Mouse (Mus musculus) midbrain, postnatal 0 days (tissue): ENCODE results near the gene Hfe2. TPM values are rescaled to one million over a fixed set of nuclear protein-coding genes. Genes with fewer than 3 reads are reported as not detected.
A peak's percentile ranks its signal among the peaks of the same experiment; 100 is the strongest.

Source experiments
- ATAC-seq: fragments of 200-750 bp; cut with Nextera tagmentation; 2 replicates; pipeline ENCODE4 v1.8.0; 2017; ENCODE audit warnings: moderate number of reproducible peaks, mild to moderate bottlenecking, moderate TSS enrichment, moderate library complexity; ENCODE audit not compliant: low FRiP score
- DNase-seq: peaks from one replicate; pipeline ENCODE4 v3.0.0-alpha.2; 2015; ENCODE audit warnings: low spot score
- H3K27ac ChIP-seq: fragments of 300-500 bp; sonication (generic); 2 replicates; pipeline ENCODE4 v1.5.1; 2014; ENCODE audit warnings: low read depth, mild to moderate bottlenecking, low read length, mixed read lengths
- H3K27me3 ChIP-seq: fragments of 300-500 bp; sonication (generic); 2 replicates; pipeline ENCODE4 v1.6.1; 2014; ENCODE audit warnings: low read length, control low read depth, mixed read lengths; ENCODE audit not compliant: insufficient read depth
- H3K36me3 ChIP-seq: fragments of 300-500 bp; sonication (generic); 2 replicates; pipeline ENCODE4 v1.6.1; 2014; ENCODE audit warnings: low read length, control low read depth, mixed read lengths; ENCODE audit not compliant: insufficient read depth
- H3K4me1 ChIP-seq: fragments of 300-500 bp; sonication (generic); 2 replicates; pipeline ENCODE4 v1.6.1; 2014; ENCODE audit warnings: mild to moderate bottlenecking, control low read depth, antibody characterized with exemption, low read length, mixed read lengths; ENCODE audit not compliant: insufficient read depth
- H3K4me2 ChIP-seq: fragments of 300-500 bp; sonication (generic); 2 replicates; pipeline ENCODE4 v1.6.1; 2014; ENCODE audit warnings: low read depth, mild to moderate bottlenecking, low read length, mixed read lengths; ENCODE audit not compliant: poor library complexity, severe bottlenecking
- H3K4me3 ChIP-seq: fragments of 300-500 bp; sonication (generic); 2 replicates; pipeline ENCODE4 v1.5.1; 2014; ENCODE audit warnings: low read depth, mild to moderate bottlenecking, low read length, moderate library complexity
- H3K9ac ChIP-seq: fragments of 300-500 bp; sonication (generic); replicated peaks from 2 replicates; pipeline ENCODE4 v1.6.1; 2014; ENCODE audit warnings: mild to moderate bottlenecking, low read length, moderate library complexity, mixed read lengths; ENCODE audit not compliant: poor library complexity, severe bottlenecking
- H3K9me3 ChIP-seq: fragments of 300-500 bp; sonication (generic); 2 replicates; pipeline ENCODE4 v1.6.1; 2016; ENCODE audit warnings: low read length, control low read depth
- CTCF ChIP-seq: IDR thresholded peaks from 2 replicates; pipeline ENCODE4 v1.5.1; 2016; ENCODE audit warnings: antibody characterized with exemption, mild to moderate bottlenecking
- WGBS: fragments of 180-500 bp; shearing (Covaris S2); extraction: QIAGEN DNeasy Blood & Tissue Kit; methylation state at CpG from one replicate; pipeline ENCODE4 v1.1.7; 2014; 5-methylcytosine and 5-hydroxymethylcytosine counted together
- polyA plus RNA-seq: library from polyadenylated mRNA; unstranded; fragments of >200 nt; fragmentation: Nextera tagmentation; extraction: Ambion mirVana; gene quantifications from 2 replicates; pipeline ENCODE4 v1.2.1, GENCODE M21; 2015
- total RNA-seq: library from RNA; depleted of rRNA; stranded (reverse); fragments of >200 nt; gene quantifications from 2 replicates; pipeline ENCODE4 v1.2.3, GENCODE M21; 2014

Hfe2 gene
- total and polyA plus RNA-seq, 2 experiments from 2014 or later, result 2.0 TPM

- TF ChIP-seq CTCF, result no peak
- H3K4me1 ChIP-seq, result peaks cover 4% of the 10 kb centered on the region; the same call in 1 of the 2 replicates
- H3K4me3 ChIP-seq, result peak overlapping the region; percentile 76
- WGBS, result under 1% methylated on average over 36 of the region's 36 CpGs
- ATAC-seq, result peak; percentile 32
- no peaks in the 10 kb centered on the region for H3K27me3 ChIP-seq
- peak overlapping the region; percentile 61 for H3K4me2 ChIP-seq
- H3K36me3 ChIP-seq, result no peaks in the 10 kb centered on the region
- no peaks in the 10 kb centered on the region for H3K9me3 ChIP-seq
- peak overlapping the region; percentile 70 for H3K9ac ChIP-seq
- peak; percentile 90 for DNase-seq
- H3K27ac ChIP-seq, result peak overlapping the region; percentile 78
Measured at GRCm38 (mm10) chr3:96499481-96500288, 25.3 kb upstream of the Hfe2 start.

- H3K4me2 ChIP-seq, result peak overlapping the region; percentile 61
- TF ChIP-seq CTCF, result no peak
- H3K9me3 ChIP-seq, result no peaks in the 10 kb centered on the region
- peak overlapping the region; percentile 76 for H3K4me3 ChIP-seq
- H3K27me3 ChIP-seq, result no peaks in the 10 kb centered on the region
- peak; percentile 82 for ATAC-seq
- H3K27ac ChIP-seq, result peak overlapping the region; percentile 78
- DNase-seq, result peak; percentile 94
- under 1% methylated on average over 17 of the region's 17 CpGs for WGBS
- H3K36me3 ChIP-seq, result no peaks in the 10 kb centered on the region
- H3K4me1 ChIP-seq, result peaks cover 4% of the 10 kb centered on the region; the same call in 1 of the 2 replicates
- peak overlapping the region; percentile 70 for H3K9ac ChIP-seq
Measured at GRCm38 (mm10) chr3:96500289-96500621, 24.7 kb upstream of the Hfe2 start.

- peak overlapping the region; percentile 76 for H3K4me3 ChIP-seq
- H3K9ac ChIP-seq, result peak overlapping the region; percentile 58
- peak overlapping the region; percentile 61 for H3K4me2 ChIP-seq
- no peak for TF ChIP-seq CTCF
- no peaks in the 10 kb centered on the region for H3K36me3 ChIP-seq
- peak overlapping the region; percentile 73 for H3K27ac ChIP-seq
- no peaks in the 10 kb centered on the region for H3K27me3 ChIP-seq
- no peaks in the 10 kb centered on the region for H3K9me3 ChIP-seq
- H3K4me1 ChIP-seq, result peaks cover 4% of the 10 kb centered on the region; the same call in 1 of the 2 replicates
- DNase-seq (peak; percentile 88), ATAC-seq (peak; percentile 82)
- under 1% methylated on average over 19 of the region's 19 CpGs for WGBS
Measured at GRCm38 (mm10) chr3:96500691-96501265, 24.2 kb upstream of the Hfe2 start.

DNA sequence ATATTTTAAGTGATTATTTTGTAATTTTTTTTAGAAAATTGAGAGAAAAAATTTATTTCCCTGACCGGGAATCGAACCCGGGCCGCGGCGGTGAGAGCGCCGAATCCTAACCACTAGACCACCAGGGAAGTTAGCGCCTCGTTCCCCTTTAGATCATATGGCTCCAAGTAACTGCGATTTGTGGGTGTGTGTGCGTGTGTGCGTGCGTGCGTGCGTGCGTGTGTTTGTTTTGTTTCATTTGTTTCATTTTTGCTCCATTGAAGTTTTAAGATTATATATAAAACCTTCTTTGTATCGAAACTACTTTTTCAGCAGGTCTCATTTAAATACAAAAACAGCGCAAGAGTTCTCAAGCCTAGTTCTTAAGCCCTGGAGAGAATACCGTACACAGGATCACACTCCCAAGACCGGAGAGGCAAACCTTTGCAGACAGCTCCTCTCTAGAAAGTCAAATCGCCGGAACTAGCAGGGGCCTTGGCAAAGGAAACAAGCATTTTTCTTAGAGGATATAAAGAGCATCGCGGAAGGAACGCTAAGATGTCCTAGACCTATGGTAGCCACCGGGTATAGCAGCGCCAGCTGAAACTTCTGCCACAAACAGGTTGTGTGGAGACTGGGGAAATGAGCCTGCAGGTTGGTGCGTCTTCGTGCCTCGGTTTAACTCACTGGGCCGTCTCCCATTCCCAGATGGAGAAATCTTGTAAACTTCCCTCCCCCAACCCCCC, 23.4 kb upstream of the Hfe2 start:
- peak overlapping the region; percentile 92 for H3K4me2 ChIP-seq
- peak overlapping the region; percentile 33 for H3K9ac ChIP-seq
- H3K36me3 ChIP-seq, result no peaks in the 10 kb centered on the region
- no peak for TF ChIP-seq CTCF
- H3K9me3 ChIP-seq, result no peaks in the 10 kb centered on the region
- ATAC-seq, result peak; percentile 79
- peak; percentile 92 for DNase-seq
- no peaks in the 10 kb centered on the region for H3K27me3 ChIP-seq
- peak overlapping the region; percentile 76 for H3K4me3 ChIP-seq
- peak overlapping the region; percentile 59 for H3K27ac ChIP-seq
- 0% methylated on average over 32 of the region's 32 CpGs for WGBS
- peaks cover 4% of the 10 kb centered on the region; the same call in 1 of the 2 replicates for H3K4me1 ChIP-seq

GRCm38 (mm10) chr3:96502181-96503082, 22.5 kb upstream of the Hfe2 start:
- no peaks in the 10 kb centered on the region for H3K27me3 ChIP-seq
- peak overlapping the region; percentile 33 for H3K9ac ChIP-seq
- TF ChIP-seq CTCF, result no peak
- WGBS, result under 1% methylated on average over 19 of the region's 19 CpGs
- no peaks in the 10 kb centered on the region for H3K9me3 ChIP-seq
- no peaks in the 10 kb centered on the region for H3K36me3 ChIP-seq
- no peak for DNase-seq
- peaks cover 4% of the 10 kb centered on the region; the same call in 1 of the 2 replicates for H3K4me1 ChIP-seq
- peak overlapping the region; percentile 76 for H3K4me3 ChIP-seq
- H3K27ac ChIP-seq, result no peak overlapping the region
- no peak for ATAC-seq
- peak overlapping the region; percentile 92 for H3K4me2 ChIP-seq
